Mouse (Mus musculus) hindbrain, embryonic 10.5 days (tissue): Measurements from ENCODE around the gene Aff3. TPM values are rescaled to one million over a fixed set of nuclear protein-coding genes. Genes with fewer than 3 reads are reported as not detected.

ENCODE experiments used
- DNase-seq: peaks from one replicate; pipeline ENCODE4 v3.0.0-alpha.2; 2017; ENCODE audit warnings: low spot score
- H3K27ac ChIP-seq: fragments of 300-500 bp; sonication (generic); 2 replicates; pipeline ENCODE4 v1.5.1; 2016; ENCODE audit warnings: mild to moderate bottlenecking, moderate library complexity
- H3K27me3 ChIP-seq: fragments of 300-500 bp; sonication (generic); 2 replicates; pipeline ENCODE4 v1.6.1; 2016; ENCODE audit warnings: mild to moderate bottlenecking; ENCODE audit not compliant: poor library complexity, insufficient read depth, severe bottlenecking
- H3K36me3 ChIP-seq: fragments of 300-500 bp; sonication (generic); 2 replicates; pipeline ENCODE4 v1.6.1; 2016; ENCODE audit warnings: mild to moderate bottlenecking, moderate library complexity
- H3K4me1 ChIP-seq: fragments of 300-500 bp; sonication (generic); replicated peaks from 2 replicates; pipeline ENCODE4 v1.6.1; 2016; ENCODE audit warnings: mild to moderate bottlenecking
- H3K4me3 ChIP-seq: fragments of 300-500 bp; sonication (generic); 2 replicates; pipeline ENCODE4 v1.5.1; 2016; ENCODE audit warnings: mild to moderate bottlenecking, moderate library complexity
- H3K9me3 ChIP-seq: fragments of 300-500 bp; sonication (generic); 2 replicates; pipeline ENCODE4 v1.6.1; 2016; ENCODE audit warnings: mild to moderate bottlenecking, moderate library complexity
- WGBS: fragments of 180-500 bp; shearing (Covaris S2); methylation state at CpG from one replicate; pipeline ENCODE4 v1.1.7; 2016; 5-methylcytosine and 5-hydroxymethylcytosine counted together
- polyA plus RNA-seq: library from polyadenylated mRNA; unstranded; fragments of >200 nt; fragmentation: Nextera tagmentation; extraction: Ambion mirVana; gene quantifications from 2 replicates; pipeline ENCODE4 v1.2.1, GENCODE M21; 2016

The Aff3 gene
- polyA plus RNA-seq, 1 experiment from 2014 or later = 11.4 TPM

DNA sequence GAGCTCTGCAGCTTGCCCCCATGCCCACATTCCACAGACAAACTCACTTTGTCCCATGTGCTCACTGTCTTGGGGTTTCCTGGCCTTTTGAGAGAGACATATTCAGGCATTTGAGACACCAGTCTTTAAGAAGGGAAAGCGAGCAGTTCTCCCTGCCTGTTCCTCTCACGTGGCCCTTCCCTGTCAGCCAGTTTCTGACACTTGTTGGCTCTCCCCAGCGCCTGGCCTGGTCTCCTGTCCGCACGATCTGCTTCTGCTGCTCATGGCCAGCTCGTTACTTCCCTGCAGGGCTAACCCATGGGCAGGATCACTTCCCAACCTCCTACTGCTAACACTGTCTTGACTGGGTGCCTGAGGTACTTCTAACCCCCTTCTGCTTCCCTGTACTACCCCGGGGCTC, 118.1 kb downstream of the Aff3 start:
- peak; percentile 3 for DNase-seq
- WGBS = 59% methylated on average over 7 of the region's 7 CpGs
- H3K36me3 ChIP-seq = 0 out of 2 replicates have a peak, but pooled peaks cover 5% of the 10 kb centered on the region
- no peaks in the 10 kb centered on the region for H3K27me3 ChIP-seq
- H3K4me3 ChIP-seq = no peak overlapping the region
- no peaks in the 10 kb centered on the region for H3K9me3 ChIP-seq
- peak overlapping the region; percentile 59 for H3K27ac ChIP-seq
- peaks cover 53% of the 10 kb centered on the region for H3K4me1 ChIP-seq

DNA sequence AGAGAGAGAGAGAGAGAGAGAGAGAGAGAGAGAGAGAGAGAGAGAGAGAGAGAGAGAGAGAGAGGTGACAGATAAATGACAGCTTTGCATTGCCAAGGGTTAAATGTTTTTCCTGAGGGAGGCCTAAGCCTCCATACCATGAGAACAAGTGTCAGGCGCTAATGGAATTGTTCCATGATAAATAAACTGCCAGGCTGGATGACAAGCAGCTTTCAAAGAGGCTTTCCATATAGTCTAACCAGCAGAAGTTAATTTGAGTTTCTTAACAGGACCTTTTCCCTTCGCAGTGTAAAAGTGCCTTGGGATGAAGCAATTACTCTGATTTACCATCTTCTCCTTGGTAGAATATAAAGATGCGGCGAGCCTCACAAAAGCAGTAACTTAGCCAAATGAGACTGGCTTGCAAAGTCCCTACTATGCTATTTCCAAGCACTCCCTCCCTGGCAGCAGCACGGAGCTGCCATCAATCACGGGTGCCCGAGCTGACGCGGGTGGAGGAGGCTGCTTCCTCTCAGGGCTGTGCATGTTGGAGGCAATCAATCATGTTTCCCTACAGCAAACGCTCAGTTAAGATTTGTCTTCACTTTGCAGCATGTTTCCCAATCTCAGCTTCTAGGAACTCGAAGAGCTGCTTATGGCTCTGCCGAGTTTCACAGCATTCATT, 119.3 kb downstream of the Aff3 start:
- Histone ChIP-seq H3K9me3 (no peaks in the 10 kb centered on the region), H3K4me3 (no peak overlapping the region), H3K27ac (peak overlapping the region; percentile 59), H3K27me3 (no peaks in the 10 kb centered on the region), H3K4me1 (peaks cover 53% of the 10 kb centered on the region), H3K36me3 (0 out of 2 replicates have a peak, but pooled peaks cover 5% of the 10 kb centered on the region)
- peak; percentile 26 for DNase-seq
- WGBS = 45% methylated on average over 12 of the region's 12 CpGs

DNA sequence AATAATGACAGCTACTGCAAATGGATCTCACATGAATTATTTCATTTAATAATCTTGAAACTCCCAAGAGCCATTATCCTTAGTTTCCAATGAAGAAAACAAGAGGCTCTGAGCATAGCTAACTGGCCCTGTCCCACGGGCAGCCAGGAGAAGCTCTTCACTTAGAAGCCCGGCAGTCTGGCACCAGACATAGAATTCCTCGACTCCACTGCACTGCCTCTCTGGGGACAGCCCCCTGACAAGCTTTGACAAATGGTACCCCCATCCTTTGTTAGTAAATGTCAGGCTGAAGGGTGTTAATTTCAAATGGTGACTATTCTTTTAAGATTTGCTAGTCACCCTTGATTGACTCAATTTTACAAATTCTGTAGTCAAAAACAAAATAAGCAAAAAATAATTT, 120.3 kb downstream of the Aff3 start:
- Histone ChIP-seq H3K9me3 (no peaks in the 10 kb centered on the region), H3K4me3 (no peak overlapping the region), H3K4me1 (peaks cover 58% of the 10 kb centered on the region), H3K27me3 (no peaks in the 10 kb centered on the region), H3K36me3 (0 out of 2 replicates have a peak, but pooled peaks cover 5% of the 10 kb centered on the region), H3K27ac (no peak overlapping the region)
- 26% methylated on average over 3 of the region's 3 CpGs for WGBS
- DNase-seq = no peak

DNA sequence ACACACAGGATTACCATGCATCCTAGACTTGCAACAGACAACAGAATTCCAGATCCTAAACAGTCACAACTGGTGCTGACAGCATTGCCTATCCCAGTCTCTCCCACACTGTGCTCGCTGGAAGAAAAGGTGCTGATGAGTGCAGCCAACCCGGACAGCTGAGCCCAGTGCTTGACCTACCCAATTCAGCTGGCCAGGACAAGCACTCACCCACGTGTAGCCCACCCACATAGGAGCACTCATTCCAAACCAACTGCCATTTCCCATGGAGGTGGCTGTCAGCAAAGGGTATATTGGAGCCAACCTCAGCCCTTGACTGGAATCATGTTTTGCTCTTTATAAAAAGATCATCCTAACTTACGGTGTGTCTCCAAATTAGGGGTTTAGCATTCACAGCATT, 123.2 kb downstream of the Aff3 start:
- DNase-seq = no peak
- Histone ChIP-seq H3K27ac (no peak overlapping the region), H3K9me3 (no peaks in the 10 kb centered on the region), H3K36me3 (peaks cover 7% of the 10 kb centered on the region; the same call in 1 of the 2 replicates), H3K27me3 (no peaks in the 10 kb centered on the region), H3K4me3 (no peak overlapping the region), H3K4me1 (peaks cover 64% of the 10 kb centered on the region)
- WGBS = 78% methylated on average over 4 of the region's 4 CpGs

DNA sequence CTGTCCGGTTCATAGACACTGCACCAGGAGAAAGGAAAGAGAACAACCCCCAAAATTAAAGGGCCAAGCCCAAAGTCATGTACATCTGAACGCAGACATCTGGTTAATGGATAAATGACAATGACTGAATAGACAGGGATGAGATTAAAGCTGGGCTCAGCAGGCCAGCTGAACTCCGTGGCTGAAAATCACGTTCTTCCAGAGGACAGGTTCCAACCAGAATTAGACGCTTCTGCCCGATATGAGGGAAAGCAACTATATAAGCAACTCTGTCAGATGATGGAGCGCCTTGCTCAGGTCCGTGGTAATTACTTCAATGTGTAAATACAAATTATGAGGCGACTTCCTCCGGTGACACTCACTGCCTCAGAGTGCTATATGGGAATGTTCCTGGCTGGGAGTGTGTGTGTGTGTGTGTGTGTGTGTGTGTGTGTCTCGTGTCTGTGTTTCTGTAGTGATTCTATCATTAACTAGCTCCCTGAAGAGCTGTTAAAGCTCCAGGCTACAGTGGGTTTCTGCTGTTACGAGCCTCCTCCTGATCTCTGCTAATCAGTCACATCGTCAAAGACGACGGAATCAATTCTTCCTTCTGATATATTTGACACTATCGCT, 127.7 kb downstream of the Aff3 start:
- H3K9me3 ChIP-seq = no peaks in the 10 kb centered on the region
- no peak overlapping the region for H3K27ac ChIP-seq
- peaks cover 35% of the 10 kb centered on the region for H3K36me3 ChIP-seq
- 86% methylated on average over 16 of the region's 16 CpGs for WGBS
- H3K4me3 ChIP-seq = no peak overlapping the region
- no peak for DNase-seq
- no peaks in the 10 kb centered on the region for H3K27me3 ChIP-seq
- peaks cover 35% of the 10 kb centered on the region for H3K4me1 ChIP-seq

DNA sequence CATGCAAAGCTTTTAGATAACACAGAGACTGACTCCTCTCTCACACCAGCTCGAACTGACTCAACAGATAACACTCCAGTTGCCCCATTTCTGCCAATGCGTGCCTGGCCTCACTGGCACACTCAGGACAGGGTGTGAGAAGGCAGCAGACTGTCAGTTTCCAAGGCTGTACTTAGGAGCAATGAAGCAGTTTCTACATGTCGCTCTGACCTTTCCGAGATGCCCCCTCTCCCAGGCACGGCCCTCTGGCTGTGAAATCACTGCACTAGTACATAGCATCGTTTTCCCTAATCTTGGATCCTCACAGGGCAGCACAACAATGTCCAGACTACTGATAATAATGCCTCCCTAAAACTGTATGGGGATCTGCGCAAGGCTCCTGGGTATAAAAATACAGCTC, 132.2 kb downstream of the Aff3 start:
- H3K27ac ChIP-seq = no peak overlapping the region
- peaks cover 10% of the 10 kb centered on the region for H3K4me1 ChIP-seq
- no peaks in the 10 kb centered on the region for H3K9me3 ChIP-seq
- no peak for DNase-seq
- H3K4me3 ChIP-seq = no peak overlapping the region
- 93% methylated on average over 7 of the region's 7 CpGs for WGBS
- H3K36me3 ChIP-seq = peaks cover 45% of the 10 kb centered on the region
- no peaks in the 10 kb centered on the region for H3K27me3 ChIP-seq

DNA sequence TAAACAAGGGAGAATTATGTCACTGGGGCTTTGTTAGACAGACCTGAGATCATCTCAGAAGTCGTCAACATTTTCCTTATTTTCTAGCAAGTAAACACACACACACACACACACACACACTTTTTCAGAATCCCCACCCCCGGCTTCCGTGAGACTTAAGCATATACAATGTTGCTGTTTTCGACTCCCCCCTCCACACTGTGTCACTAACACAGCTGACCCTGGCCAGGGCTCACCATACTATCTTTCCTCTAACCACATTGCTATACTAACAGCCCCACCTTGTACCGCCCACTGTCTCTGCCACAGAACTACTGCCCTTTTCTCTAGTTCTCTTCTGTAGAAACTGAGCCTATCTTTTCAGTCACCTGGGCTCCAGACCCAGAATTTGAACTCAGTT, 136.1 kb downstream of the Aff3 start:
- 84% methylated on average over 5 of the region's 5 CpGs for WGBS
- no peaks in the 10 kb centered on the region for H3K27me3 ChIP-seq
- H3K4me3 ChIP-seq = no peak overlapping the region
- H3K36me3 ChIP-seq = peaks cover 48% of the 10 kb centered on the region
- no peaks in the 10 kb centered on the region for H3K4me1 ChIP-seq
- no peak for DNase-seq
- H3K27ac ChIP-seq = no peak overlapping the region
- H3K9me3 ChIP-seq = no peaks in the 10 kb centered on the region

DNA sequence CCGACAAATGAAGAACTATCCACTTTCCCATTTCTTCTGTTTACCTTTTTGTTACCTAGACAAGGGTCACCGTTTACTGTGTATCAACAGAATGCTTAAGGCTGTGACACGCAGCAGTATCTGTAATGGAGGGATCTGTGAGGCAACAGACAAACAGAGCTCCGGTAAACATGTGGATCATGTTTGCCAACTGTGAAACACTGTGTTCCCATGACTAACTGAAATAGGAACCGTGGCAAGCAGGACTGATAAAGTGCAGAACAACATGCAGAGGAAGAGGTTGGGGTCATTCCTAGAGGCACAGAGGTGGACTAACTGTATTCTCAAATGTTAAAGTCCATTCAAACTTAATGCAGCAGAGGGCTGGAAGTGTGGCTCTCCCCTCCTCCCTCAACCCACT, 138.2 kb downstream of the Aff3 start:
- Histone ChIP-seq H3K27me3 (no peaks in the 10 kb centered on the region), H3K27ac (no peak overlapping the region), H3K36me3 (peaks cover 59% of the 10 kb centered on the region), H3K4me3 (no peak overlapping the region), H3K4me1 (no peaks in the 10 kb centered on the region), H3K9me3 (no peaks in the 10 kb centered on the region)
- WGBS = 95% methylated on average over 5 of the region's 5 CpGs
- no peak for DNase-seq

DNA sequence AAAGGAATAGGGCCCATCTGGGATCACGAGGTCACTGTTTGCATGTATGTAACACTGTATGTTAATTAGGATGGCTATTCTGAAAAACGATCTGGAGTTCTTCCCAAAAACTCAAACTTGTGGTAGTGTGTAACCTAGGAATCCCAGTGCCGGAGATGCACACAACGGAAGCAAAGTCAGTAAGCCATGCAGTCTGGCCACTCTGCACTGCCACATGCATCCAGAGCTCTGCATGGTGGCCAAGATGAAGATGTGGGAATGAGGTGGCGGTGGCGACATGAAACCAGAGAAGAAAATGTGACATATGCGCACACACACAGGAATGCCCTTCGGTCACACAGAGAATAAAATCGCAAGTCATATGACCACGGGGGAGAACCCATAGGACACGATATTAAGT, 143.1 kb downstream of the Aff3 start:
- Histone ChIP-seq H3K27ac (no peak overlapping the region), H3K36me3 (peaks cover 57% of the 10 kb centered on the region), H3K9me3 (0 out of 2 replicates have a peak, but pooled peaks cover 3% of the 10 kb centered on the region), H3K4me1 (0 out of 2 replicates have a peak, but pooled peaks cover under 1% of the 10 kb centered on the region), H3K4me3 (no peak overlapping the region), H3K27me3 (no peaks in the 10 kb centered on the region)
- no peak for DNase-seq
- WGBS = 92% methylated on average over 11 of the region's 11 CpGs

DNA sequence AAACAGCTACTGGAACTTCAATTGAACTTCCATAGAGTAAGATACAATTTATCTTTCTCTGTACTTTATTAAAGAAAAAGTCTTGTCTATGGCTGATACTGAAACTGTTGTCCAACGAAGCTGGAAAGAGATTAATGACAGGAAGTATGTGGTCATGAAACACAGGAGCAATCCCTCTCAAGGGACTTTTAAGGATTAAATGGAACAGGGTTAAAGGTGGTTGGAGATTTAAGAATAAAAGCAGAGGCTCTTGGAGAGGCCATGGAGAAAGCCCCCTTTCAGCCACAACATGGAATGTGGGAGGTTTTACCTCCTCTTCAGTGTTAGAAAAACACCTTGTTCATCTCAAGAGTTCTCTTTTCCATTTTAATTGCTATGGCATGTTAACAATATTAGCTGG, 148.5 kb downstream of the Aff3 start:
- Histone ChIP-seq H3K36me3 (peaks cover 10% of the 10 kb centered on the region), H3K27me3 (no peaks in the 10 kb centered on the region), H3K9me3 (0 out of 2 replicates have a peak, but pooled peaks cover under 1% of the 10 kb centered on the region), H3K4me1 (peaks cover 51% of the 10 kb centered on the region), H3K27ac (no peak overlapping the region), H3K4me3 (no peak overlapping the region)
- 67% methylated on average over 1 of the region's 1 CpGs for WGBS
- no peak for DNase-seq

DNA sequence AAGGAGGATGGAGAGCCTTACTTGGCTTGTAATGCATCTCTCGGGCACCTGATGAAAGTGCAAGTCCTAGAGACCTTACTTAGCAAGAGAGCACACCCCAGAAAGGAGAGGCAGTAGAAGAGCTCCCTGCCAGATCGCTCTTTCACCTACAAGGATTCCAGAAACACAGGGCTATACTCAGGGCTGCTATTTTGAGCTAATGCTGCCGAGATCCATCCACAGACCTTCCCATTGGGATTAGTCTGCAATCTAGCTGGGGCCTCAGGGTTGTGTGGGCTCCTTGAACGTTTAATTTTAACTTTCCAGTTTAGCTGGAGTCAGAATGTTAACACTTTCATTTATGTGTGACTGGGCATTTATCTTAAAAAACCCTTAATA, 150.1 kb downstream of the Aff3 start:
- Histone ChIP-seq H3K9me3 (no peaks in the 10 kb centered on the region), H3K36me3 (peaks cover 4% of the 10 kb centered on the region; the same call in 1 of the 2 replicates), H3K4me3 (no peak overlapping the region), H3K27ac (peak overlapping the region; percentile 13; the same call in 1 of the 2 replicates), H3K4me1 (peaks cover 59% of the 10 kb centered on the region), H3K27me3 (no peaks in the 10 kb centered on the region)
- WGBS = 59% methylated on average over 4 of the region's 4 CpGs
- DNase-seq = no peak

DNA sequence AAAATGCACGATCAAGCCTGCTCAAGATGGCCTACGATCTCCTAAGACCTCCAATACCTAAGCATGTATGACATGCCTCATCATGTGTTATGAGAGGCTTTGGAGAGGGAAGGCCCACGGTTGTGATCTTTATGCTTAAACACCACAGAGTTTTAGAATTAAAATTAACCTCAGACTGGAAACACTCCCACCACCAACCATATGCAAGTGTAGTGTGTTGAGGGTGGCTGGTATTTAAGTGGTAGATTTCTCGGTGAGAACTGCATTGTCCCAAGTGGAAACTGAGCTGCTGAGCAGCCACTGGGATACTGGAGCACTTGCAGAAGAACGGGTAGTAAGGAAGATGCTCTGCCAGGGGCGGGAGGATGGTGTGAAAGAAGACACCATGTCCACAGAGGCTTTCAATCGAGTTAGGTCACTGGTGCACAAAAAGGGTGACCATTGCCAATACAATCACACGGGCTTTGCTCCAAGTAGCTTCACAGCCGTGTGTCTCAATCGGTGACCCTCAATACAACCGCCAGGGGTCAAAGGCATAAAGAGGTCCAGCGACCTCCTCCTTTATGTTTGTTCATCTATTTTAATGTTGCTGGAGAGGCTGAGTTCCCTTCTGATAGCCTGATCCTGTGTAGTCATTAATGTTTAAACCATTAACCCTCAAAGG, 150.7 kb downstream of the Aff3 start:
- no peak for DNase-seq
- 51% methylated on average over 12 of the region's 12 CpGs for WGBS
- peak overlapping the region; percentile 13; the same call in 1 of the 2 replicates for H3K27ac ChIP-seq

More for the DNA sequence above, 150.7 kb downstream of the Aff3 start:
- H3K27me3 ChIP-seq = no peaks in the 10 kb centered on the region
- peaks cover 59% of the 10 kb centered on the region for H3K4me1 ChIP-seq
- no peaks in the 10 kb centered on the region for H3K9me3 ChIP-seq
- H3K36me3 ChIP-seq = peaks cover 4% of the 10 kb centered on the region; the same call in 1 of the 2 replicates
- H3K4me3 ChIP-seq = no peak overlapping the region
